Comparison of ENCODE assay signal across 12 mouse cellular contexts in the genomic region with DNA sequence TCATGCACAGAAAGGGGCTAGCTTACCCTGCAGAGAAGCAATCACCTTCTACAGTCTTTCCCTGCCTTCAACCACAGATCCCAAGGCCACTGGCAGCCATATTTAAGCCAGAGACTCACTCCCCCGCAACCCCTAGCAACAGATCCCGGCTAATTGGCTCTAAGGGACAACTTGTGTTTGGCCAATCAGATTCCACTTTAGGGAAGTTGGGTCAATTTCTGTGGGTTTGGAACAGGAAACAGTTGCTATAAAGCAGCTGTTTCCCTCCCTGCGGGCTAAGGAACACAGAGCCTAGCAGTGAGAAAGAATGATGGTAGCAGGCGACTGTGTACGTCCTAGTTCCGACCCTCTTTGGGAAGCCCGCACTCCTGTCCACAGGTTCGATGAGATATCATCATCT. TPM values are rescaled to one million over a fixed set of nuclear protein-coding genes. Genes with fewer than 3 reads are reported as not detected.
DNase-seq lines count a peak whose midpoint lies in the region; ATAC-seq and TF ChIP-seq lines count a peak whose summit lies in the region.
"Had no signal": no experiment of that assay in that cellular context is flagged by ENCODE, and none has a peak within 500 bp of the region (broad histone marks: within the 10 kb centered on the region; RNA-seq: fewer than 3 reads in every experiment).

No protein-coding gene starts in this region.

- H3K4me1 ChIP-seq in heart, embryonic 11.5 days (ENCODE audit: control insufficient read depth, insufficient read depth, low read length) = peaks cover 30% of the 10 kb centered on the region
- peaks cover 40% of the 10 kb centered on the region for H3K4me1 ChIP-seq in neural tube, embryonic 12.5 days
- H3K4me1 ChIP-seq in neural tube, embryonic 15.5 days = peaks cover 38% of the 10 kb centered on the region
- peaks cover 8% of the 10 kb centered on the region for H3K4me1 ChIP-seq in heart, postnatal 0 days (ENCODE audit: control insufficient read depth, insufficient read depth)
- H3K4me1 ChIP-seq in stomach, embryonic 15.5 days = peaks cover 27% of the 10 kb centered on the region

- no peaks in the 10 kb centered on the region for H3K9me3 ChIP-seq in heart, embryonic 11.5 days (replicated peaks; ENCODE audit: control insufficient read depth, low read length)
- no peaks in the 10 kb centered on the region for H3K9me3 ChIP-seq in neural tube, embryonic 12.5 days
- no peaks in the 10 kb centered on the region for H3K9me3 ChIP-seq in neural tube, embryonic 15.5 days (replicated peaks)
- no peaks in the 10 kb centered on the region for H3K9me3 ChIP-seq in heart, postnatal 0 days (replicated peaks; ENCODE audit: control insufficient read depth, low read length)
- no peaks in the 10 kb centered on the region for H3K9me3 ChIP-seq in stomach, embryonic 15.5 days
- H3K9me3 ChIP-seq: forebrain, embryonic 12.5 days had no signal

- no peak for TF ChIP-seq CTCF in heart, postnatal 0 days (IDR thresholded peaks at IDR 0.05; ENCODE audit: low read depth)
- TF ChIP-seq CTCF in layer of hippocampus, adult 2 months (conservative IDR thresholded peaks at IDR 0.05) = no peak

- 64% methylated on average over 8 of the region's 8 CpGs for WGBS in heart, embryonic 11.5 days (ENCODE audit: insufficient replicate concordance)
- 85% methylated on average over 8 of the region's 8 CpGs for WGBS in neural tube, embryonic 12.5 days
- 69% methylated on average over 8 of the region's 8 CpGs for whole genome bisulfite sequencing in neural tube, embryonic 15.5 days
- WGBS in heart, postnatal 0 days = 59% methylated on average over 8 of the region's 8 CpGs
- 37% methylated on average over 8 of the region's 8 CpGs for WGBS in stomach, embryonic 15.5 days

- peak overlapping the region; percentile 76 for H3K27ac ChIP-seq in heart, embryonic 11.5 days (ENCODE audit: low read depth, low read length)
- 0 out of 2 replicates have a peak overlapping the region, but pooled peaks have one; percentile 20 for H3K27ac ChIP-seq in neural tube, embryonic 12.5 days
- H3K27ac ChIP-seq in neural tube, embryonic 15.5 days (replicated peaks) = no peak overlapping the region
- peak overlapping the region; percentile 72 for H3K27ac ChIP-seq in heart, postnatal 0 days (ENCODE audit: low read depth)
- peak overlapping the region; percentile 58; the same call in 1 of the 2 replicates for H3K27ac ChIP-seq in stomach, embryonic 15.5 days
- H3K27ac ChIP-seq in layer of hippocampus, adult 2 months = no peak overlapping the region

- H3K4me2 ChIP-seq in heart, embryonic 11.5 days = no peak overlapping the region
- H3K4me2 ChIP-seq in neural tube, embryonic 12.5 days (replicated peaks) = no peak overlapping the region
- no peak overlapping the region for H3K4me2 ChIP-seq in neural tube, embryonic 15.5 days
- no peak overlapping the region for H3K4me2 ChIP-seq in heart, postnatal 0 days (ENCODE audit: low read depth, low read length)
- H3K4me2 ChIP-seq in stomach, embryonic 15.5 days = no peak overlapping the region
- H3K4me2 ChIP-seq: forebrain, embryonic 12.5 days had no signal

- DNase-seq in heart, postnatal 36 days = no peak
- DNase-seq in heart, postnatal 0 days (ENCODE audit: low spot score) = no peak
- DNase-seq in layer of hippocampus, adult 2 months (ENCODE audit: low spot score in 2 of 2) = no peak
- no peak for DNase-seq in natural killer cell, adult 2 months (ENCODE audit: low spot score in 2 of 2)
- DNase-seq: cerebellum, adult 8-10 months; right cerebral cortex, postnatal 25 days had no signal

- H3K4me3 ChIP-seq in heart, embryonic 11.5 days (ENCODE audit: low read depth, low read length) = no peak overlapping the region
- no peak overlapping the region for H3K4me3 ChIP-seq in neural tube, embryonic 12.5 days
- H3K4me3 ChIP-seq in neural tube, embryonic 15.5 days (replicated peaks) = no peak overlapping the region
- no peak overlapping the region for H3K4me3 ChIP-seq in heart, postnatal 0 days (ENCODE audit: low read depth, low read length)
- H3K4me3 ChIP-seq in stomach, embryonic 15.5 days (replicated peaks) = no peak overlapping the region
- H3K4me3 ChIP-seq in layer of hippocampus, adult 2 months = no peak overlapping the region
- H3K4me3 ChIP-seq: forebrain, embryonic 12.5 days had no signal

- ATAC-seq in heart, embryonic 11.5 days (replicated peaks; ENCODE audit: insufficient number of reproducible peaks, low FRiP score, low TSS enrichment) = no peak
- ATAC-seq in neural tube, embryonic 12.5 days (ENCODE audit: low FRiP score, low read depth) = no peak
- ATAC-seq in neural tube, embryonic 15.5 days (ENCODE audit: low FRiP score) = no peak
- ATAC-seq in heart, postnatal 0 days (ENCODE audit: insufficient read depth, low read depth) = no peak
- no peak for ATAC-seq in stomach, embryonic 15.5 days (ENCODE audit: insufficient read depth, low FRiP score, low read depth)

- no peaks in the 10 kb centered on the region for H3K27me3 ChIP-seq in heart, embryonic 11.5 days (ENCODE audit: control insufficient read depth, insufficient read depth, low read length)
- no peaks in the 10 kb centered on the region for H3K27me3 ChIP-seq in neural tube, embryonic 12.5 days (replicated peaks)
- H3K27me3 ChIP-seq in neural tube, embryonic 15.5 days (replicated peaks) = no peaks in the 10 kb centered on the region
- no peaks in the 10 kb centered on the region for H3K27me3 ChIP-seq in heart, postnatal 0 days (ENCODE audit: control insufficient read depth, insufficient read depth, low read length)
- no peaks in the 10 kb centered on the region for H3K27me3 ChIP-seq in stomach, embryonic 15.5 days (replicated peaks)
- H3K27me3 ChIP-seq: forebrain, embryonic 12.5 days had no signal

- H3K9ac ChIP-seq in heart, embryonic 11.5 days (ENCODE audit: low read depth, low read length) = no peak overlapping the region
- no peak overlapping the region for H3K9ac ChIP-seq in neural tube, embryonic 12.5 days
- H3K9ac ChIP-seq in neural tube, embryonic 15.5 days (replicated peaks) = no peak overlapping the region
- no peak overlapping the region for H3K9ac ChIP-seq in heart, postnatal 0 days (replicated peaks; ENCODE audit: low read depth, low read length)
- no peak overlapping the region for H3K9ac ChIP-seq in stomach, embryonic 15.5 days
- H3K9ac ChIP-seq: forebrain, embryonic 12.5 days had no signal

- intact Hi-C loops in heart, postnatal 36 days (cut with DNase I) = no loop called here

- no peaks in the 10 kb centered on the region for H3K36me3 ChIP-seq in heart, embryonic 11.5 days (ENCODE audit: control insufficient read depth, insufficient read depth, low read length)
- peaks cover 3% of the 10 kb centered on the region; the same call in 1 of the 2 replicates for H3K36me3 ChIP-seq in neural tube, embryonic 12.5 days
- H3K36me3 ChIP-seq in neural tube, embryonic 15.5 days = no peaks in the 10 kb centered on the region
- no peaks in the 10 kb centered on the region for H3K36me3 ChIP-seq in heart, postnatal 0 days (replicated peaks; ENCODE audit: control insufficient read depth, insufficient read depth, low read length)
- no peaks in the 10 kb centered on the region; the same call in 1 of the 2 replicates for H3K36me3 ChIP-seq in stomach, embryonic 15.5 days

- TF ChIP-seq EP300 in heart, postnatal 0 days (IDR thresholded peaks at IDR 0.05; ENCODE audit: low read depth) = no peak

RNA-seq across cellular contexts. Expression of a gene that starts 19.4 kb away (rescaled TPM):
- 21.5 and 24.8 TPM in 2 replicates for polyA plus RNA-seq in heart, embryonic 11.5 days (2014; fragmentation: Nextera tagmentation; extraction: Ambion mirVana)
- 1 to 10 TPM; 6.8 to 7.4 TPM for total RNA-seq in heart, postnatal 36 days (2021)
- polyA plus RNA-seq in neural tube, embryonic 12.5 days (2016; fragmentation: Nextera tagmentation; extraction: Ambion mirVana) = 48.4 and 50.6 TPM in 2 replicates
- polyA plus RNA-seq in neural tube, embryonic 15.5 days (2015; fragmentation: Nextera tagmentation; extraction: Ambion mirVana) = 14.8 and 15.0 TPM in 2 replicates
- total RNA-seq in heart, postnatal 0 days (2014; rRNA removed; ENCODE audit: low replicate concordance) = 7.3 and 9.0 TPM in 2 replicates
- polyA plus RNA-seq in heart, postnatal 0 days (2015; fragmentation: Nextera tagmentation; extraction: Ambion mirVana) = 5.5 TPM in 2 replicates
- polyA plus RNA-seq in stomach, embryonic 15.5 days (2015; fragmentation: Nextera tagmentation; extraction: Ambion mirVana) = 13.4 and 15.8 TPM in 2 replicates
- total RNA-seq in layer of hippocampus, adult 2 months (2021) = 10 to 100 TPM; 37.0 to 38.2 TPM

RNA-seq across cellular contexts. Expression of a gene that starts 35.4 kb away (rescaled TPM):
- polyA plus RNA-seq in heart, embryonic 11.5 days (2014; fragmentation: Nextera tagmentation; extraction: Ambion mirVana) = 14.9 and 18.6 TPM in 2 replicates
- total RNA-seq in heart, postnatal 36 days (2021) = 10 to 100 TPM; 14.0 to 15.8 TPM
- 37.2 and 40.9 TPM in 2 replicates for polyA plus RNA-seq in neural tube, embryonic 12.5 days (2016; fragmentation: Nextera tagmentation; extraction: Ambion mirVana)
- polyA plus RNA-seq in neural tube, embryonic 15.5 days (2015; fragmentation: Nextera tagmentation; extraction: Ambion mirVana) = 44.8 and 45.3 TPM in 2 replicates
- total RNA-seq in heart, postnatal 0 days (2014; rRNA removed; ENCODE audit: low replicate concordance) = 17.5 and 22.4 TPM in 2 replicates
- 24.4 and 25.7 TPM in 2 replicates for polyA plus RNA-seq in heart, postnatal 0 days (2015; fragmentation: Nextera tagmentation; extraction: Ambion mirVana)
- 26.5 and 32.6 TPM in 2 replicates for polyA plus RNA-seq in stomach, embryonic 15.5 days (2015; fragmentation: Nextera tagmentation; extraction: Ambion mirVana)
- 10 to 100 TPM; 27.5 to 32.0 TPM for total RNA-seq in layer of hippocampus, adult 2 months (2021)

RNA-seq across cellular contexts. Expression of a gene that starts 47.3 kb away (rescaled TPM):
- polyA plus RNA-seq in heart, embryonic 11.5 days (2014; fragmentation: Nextera tagmentation; extraction: Ambion mirVana) = 1.4 and 1.9 TPM in 2 replicates
- total RNA-seq in heart, postnatal 36 days (2021) = under 1 TPM in 1 of 2 experiments, not detected in 1; 0.72 TPM
- 0.51 and 1.7 TPM in 2 replicates for polyA plus RNA-seq in neural tube, embryonic 12.5 days (2016; fragmentation: Nextera tagmentation; extraction: Ambion mirVana)
- polyA plus RNA-seq in neural tube, embryonic 15.5 days (2015; fragmentation: Nextera tagmentation; extraction: Ambion mirVana) = 2.0 and 3.5 TPM in 2 replicates
- not detected in 2 replicates for total RNA-seq in heart, postnatal 0 days (2014; rRNA removed; ENCODE audit: low replicate concordance)
- polyA plus RNA-seq in heart, postnatal 0 days (2015; fragmentation: Nextera tagmentation; extraction: Ambion mirVana) = 0.60 and 2.7 TPM in 2 replicates
- polyA plus RNA-seq in stomach, embryonic 15.5 days (2015; fragmentation: Nextera tagmentation; extraction: Ambion mirVana) = 1.3 and 1.5 TPM in 2 replicates
- total RNA-seq in layer of hippocampus, adult 2 months (2021) = not detected
- total RNA-seq: layer of hippocampus, postnatal 25 days had no signal

RNA-seq across cellular contexts. Expression of a gene that starts 54.1 kb away (rescaled TPM):
- 524 and 555 TPM in 2 replicates for polyA plus RNA-seq in heart, embryonic 11.5 days (2014; fragmentation: Nextera tagmentation; extraction: Ambion mirVana)
- total RNA-seq in heart, postnatal 36 days (2021) = 100 to 1,000 TPM; 703 to 715 TPM
- polyA plus RNA-seq in neural tube, embryonic 12.5 days (2016; fragmentation: Nextera tagmentation; extraction: Ambion mirVana) = 319 and 340 TPM in 2 replicates
- 495 and 582 TPM in 2 replicates for polyA plus RNA-seq in neural tube, embryonic 15.5 days (2015; fragmentation: Nextera tagmentation; extraction: Ambion mirVana)
- 719 and 838 TPM in 2 replicates for total RNA-seq in heart, postnatal 0 days (2014; rRNA removed; ENCODE audit: low replicate concordance)
- 1,229 and 1,304 TPM in 2 replicates for polyA plus RNA-seq in heart, postnatal 0 days (2015; fragmentation: Nextera tagmentation; extraction: Ambion mirVana)
- polyA plus RNA-seq in stomach, embryonic 15.5 days (2015; fragmentation: Nextera tagmentation; extraction: Ambion mirVana) = 342 and 384 TPM in 2 replicates
- total RNA-seq in layer of hippocampus, adult 2 months (2021) = 100 to 1,000 TPM; 167 to 192 TPM

Comparison
In these comparisons a context has a peak if more than half of its experiments do, and no peak if none do; other contexts are left out.
1. H3K27ac ChIP-seq: peak in heart, embryonic 11.5 days (single experiment), neural tube, embryonic 12.5 days (single experiment), heart, postnatal 0 days (single experiment) and stomach, embryonic 15.5 days (single experiment); none in neural tube, embryonic 15.5 days (single experiment) and layer of hippocampus, adult 2 months (single experiment).